Mouse (Mus musculus) urinary bladder, postnatal 10 days (tissue): ENCODE measurements around the gene Chrna4.

Experiments used
- DNase-seq: peaks from one replicate; pipeline ENCODE4 v3.0.0; 2022; ENCODE audit warnings: low spot score

Chrna4 gene

GRCm38 (mm10) chr2:181043437-181043836 lies at the start of gene Chrna4:
TSS of gene Chrna4 (minus strand) at chr2:181043546.
- DNase-seq, result no peak

- DNase-seq, result no peak
Observed at GRCm38 (mm10) chr2:181090123-181090522, 46.8 kb upstream of the Chrna4 start.

- no peak for DNase-seq
Observed at GRCm38 (mm10) chr2:181084997-181085396, 41.7 kb upstream of the Chrna4 start.

GRCm38 (mm10) chr2:181083945-181084344 lies 40.6 kb upstream of the Chrna4 start:
- no peak for DNase-seq

- no peak for DNase-seq
Observed at GRCm38 (mm10) chr2:181080886-181081285, 37.5 kb upstream of the Chrna4 start.

- no peak for DNase-seq
Observed at GRCm38 (mm10) chr2:181079518-181079917, 36.2 kb upstream of the Chrna4 start.

- DNase-seq, result no peak
Observed at GRCm38 (mm10) chr2:181078908-181079307, 35.6 kb upstream of the Chrna4 start.

GRCm38 (mm10) chr2:181075501-181075900 lies 32.2 kb upstream of the Chrna4 start:
- no peak for DNase-seq

- no peak for DNase-seq
Observed at GRCm38 (mm10) chr2:181072403-181072714, 29.0 kb upstream of the Chrna4 start.

- DNase-seq, result no peak
Observed at GRCm38 (mm10) chr2:181071706-181072402, 28.5 kb upstream of the Chrna4 start.

GRCm38 (mm10) chr2:181070136-181070535 lies 26.8 kb upstream of the Chrna4 start:
- no peak for DNase-seq

GRCm38 (mm10) chr2:181068499-181068898 lies 25.2 kb upstream of the Chrna4 start:
- DNase-seq, result no peak

- no peak for DNase-seq
Observed at GRCm38 (mm10) chr2:181065827-181066226, 22.5 kb upstream of the Chrna4 start.

GRCm38 (mm10) chr2:181060127-181060526 lies 16.8 kb upstream of the Chrna4 start:
- DNase-seq, result peak; percentile 29

GRCm38 (mm10) chr2:181058193-181058592 lies 14.8 kb upstream of the Chrna4 start:
- no peak for DNase-seq

GRCm38 (mm10) chr2:181057341-181057740 lies 14.0 kb upstream of the Chrna4 start:
- DNase-seq, result no peak

- DNase-seq, result no peak
Observed at GRCm38 (mm10) chr2:181052171-181052570, 8.8 kb upstream of the Chrna4 start.

GRCm38 (mm10) chr2:181048986-181049385 lies 5.6 kb upstream of the Chrna4 start:
- DNase-seq, result no peak

- no peak for DNase-seq
Observed at GRCm38 (mm10) chr2:181048252-181048945, 5.1 kb upstream of the Chrna4 start.

- no peak for DNase-seq
Observed at GRCm38 (mm10) chr2:181044001-181044400, 655 bp upstream of the Chrna4 start.

- DNase-seq, result no peak
Observed at GRCm38 (mm10) chr2:181042376-181042775, 970 bp downstream of the Chrna4 start.

- no peak for DNase-seq
Observed at GRCm38 (mm10) chr2:181041941-181042340, 1.4 kb downstream of the Chrna4 start.

- no peak for DNase-seq
Observed at GRCm38 (mm10) chr2:181039356-181039680, 4.0 kb downstream of the Chrna4 start.
